Mouse (Mus musculus) olfactory bulb, adult 2 months (tissue): ENCODE results near the gene Cntrl.

Source experiments
- CTCF ChIP-seq: fragments of 200-500 bp; IDR thresholded peaks from 2 replicates; pipeline ENCODE4 v1.5.1; 2012; ENCODE audit warnings: low read depth, mild to moderate bottlenecking, low read length, moderate library complexity; ENCODE audit not compliant: insufficient read depth
- POLR2A ChIP-seq: fragments of 200-500 bp; IDR thresholded peaks from 2 replicates; pipeline ENCODE4 v1.6.1; 2012; ENCODE audit warnings: mild to moderate bottlenecking, low read depth, low read length, moderate library complexity; ENCODE audit not compliant: insufficient read depth

GRCm38 (mm10) chr2:35216701-35217100 lies 107.4 kb downstream of the Cntrl start:
- TF ChIP-seq POLR2A = no peak
- TF ChIP-seq CTCF = no peak
